Mouse (Mus musculus): ENCODE results near the gene Eml2. TPM values are rescaled to one million over a fixed set of nuclear protein-coding genes. Genes with fewer than 3 reads are reported as not detected.
A peak's percentile ranks its signal among the peaks of the same experiment; 100 is the strongest.

The Eml2 gene
- polyA plus RNA-seq, 2 experiments: 1.5 to 38.5 TPM

- no peak overlapping the region for H3K9ac ChIP-seq (ENCODE audit: low read depth, low read length, severe bottlenecking)
- no peaks in the 10 kb centered on the region for H3K36me3 ChIP-seq (ENCODE audit: control insufficient read depth, insufficient read depth, low read length)
- no peak; the same call in 1 of the 2 replicates for ATAC-seq (ENCODE audit: low FRiP score, low read depth)
- WGBS: 13% methylated on average over 8 of the region's 21 CpGs
- peaks cover 8% of the 10 kb centered on the region; the same call in 1 of the 2 replicates for H3K9me3 ChIP-seq (ENCODE audit: control insufficient read depth, low read length)
- H3K4me1 ChIP-seq (ENCODE audit: control insufficient read depth, insufficient read depth, low read length): peaks cover 5% of the 10 kb centered on the region; the same call in 1 of the 2 replicates
- no peak for DNase-seq (ENCODE audit: low spot score)
- H3K27ac ChIP-seq (replicated peaks; ENCODE audit: low read depth, low read length): no peak overlapping the region
- TF ChIP-seq POLR2A (IDR thresholded peaks at IDR 0.05; ENCODE audit: borderline replicate concordance, extremely low read depth, insufficient read depth, insufficient read length): no peak
- H3K27me3 ChIP-seq (ENCODE audit: control insufficient read depth, insufficient read depth, low read length): peaks cover 52% of the 10 kb centered on the region
- peak overlapping the region; percentile 43 for H3K4me2 ChIP-seq (replicated peaks; ENCODE audit: low read depth, low read length, severe bottlenecking)
- H3K4me3 ChIP-seq (replicated peaks; ENCODE audit: low read length): peak overlapping the region; percentile 25
Measured at GRCm38 (mm10) chr7:19176516-19176947, 311 bp downstream of the Eml2 start.

- Histone ChIP-seq H3K4me2 (replicated peaks; ENCODE audit: low read depth, low read length, severe bottlenecking) (no peak overlapping the region), H3K4me3 (replicated peaks; ENCODE audit: low read length) (no peak overlapping the region), H3K9ac (ENCODE audit: low read depth, low read length, severe bottlenecking) (no peak overlapping the region), H3K27ac (replicated peaks; ENCODE audit: low read depth, low read length) (no peak overlapping the region), H3K9me3 (ENCODE audit: control insufficient read depth, low read length) (peaks cover 8% of the 10 kb centered on the region; the same call in 1 of the 2 replicates), H3K4me1 (ENCODE audit: control insufficient read depth, insufficient read depth, low read length) (peaks cover 9% of the 10 kb centered on the region; the same call in 1 of the 2 replicates), H3K36me3 (ENCODE audit: control insufficient read depth, insufficient read depth, low read length) (no peaks in the 10 kb centered on the region), H3K27me3 (ENCODE audit: control insufficient read depth, insufficient read depth, low read length) (peaks cover 52% of the 10 kb centered on the region)
- no peak for TF ChIP-seq POLR2A (IDR thresholded peaks at IDR 0.05; ENCODE audit: borderline replicate concordance, extremely low read depth, insufficient read depth, insufficient read length)
- no peak for DNase-seq (ENCODE audit: low spot score)
- 63% methylated on average over 7 of the region's 7 CpGs for WGBS
- ATAC-seq (ENCODE audit: low FRiP score, low read depth): no peak
Measured at GRCm38 (mm10) chr7:19177216-19177615, 995 bp downstream of the Eml2 start.

GRCm38 (mm10) chr7:19178035-19178434 lies 1.8 kb downstream of the Eml2 start:
- 0 out of 2 replicates have a peak overlapping the region, but pooled peaks have one; percentile 6 for H3K4me3 ChIP-seq (replicated peaks; ENCODE audit: low read length)
- ATAC-seq (ENCODE audit: low FRiP score, low read depth) (no peak), DNase-seq (ENCODE audit: low spot score) (no peak)
- TF ChIP-seq POLR2A (IDR thresholded peaks at IDR 0.05; ENCODE audit: borderline replicate concordance, extremely low read depth, insufficient read depth, insufficient read length): no peak
- peaks cover 8% of the 10 kb centered on the region; the same call in 1 of the 2 replicates for H3K9me3 ChIP-seq (ENCODE audit: control insufficient read depth, low read length)
- 9% methylated on average over 18 of the region's 18 CpGs for WGBS
- H3K4me1 ChIP-seq (ENCODE audit: control insufficient read depth, insufficient read depth, low read length): peaks cover 6% of the 10 kb centered on the region; the same call in 1 of the 2 replicates
- H3K9ac ChIP-seq (ENCODE audit: low read depth, low read length, severe bottlenecking): no peak overlapping the region
- no peaks in the 10 kb centered on the region for H3K36me3 ChIP-seq (ENCODE audit: control insufficient read depth, insufficient read depth, low read length)
- H3K27me3 ChIP-seq (ENCODE audit: control insufficient read depth, insufficient read depth, low read length): peaks cover 52% of the 10 kb centered on the region
- no peak overlapping the region for H3K27ac ChIP-seq (replicated peaks; ENCODE audit: low read depth, low read length)
- 0 out of 2 replicates have a peak overlapping the region, but pooled peaks have one; percentile 3 for H3K4me2 ChIP-seq (replicated peaks; ENCODE audit: low read depth, low read length, severe bottlenecking)

- peaks cover 8% of the 10 kb centered on the region; the same call in 1 of the 2 replicates for H3K9me3 ChIP-seq (ENCODE audit: control insufficient read depth, low read length)
- no peak for ATAC-seq (ENCODE audit: low FRiP score, low read depth)
- H3K36me3 ChIP-seq (ENCODE audit: control insufficient read depth, insufficient read depth, low read length): 0 out of 2 replicates have a peak, but pooled peaks cover 1% of the 10 kb centered on the region
- H3K4me2 ChIP-seq (replicated peaks; ENCODE audit: low read depth, low read length, severe bottlenecking): peak overlapping the region; percentile 43
- peaks cover 52% of the 10 kb centered on the region for H3K27me3 ChIP-seq (ENCODE audit: control insufficient read depth, insufficient read depth, low read length)
- WGBS: 6% methylated on average over 27 of the region's 27 CpGs
- no peak overlapping the region for H3K9ac ChIP-seq (ENCODE audit: low read depth, low read length, severe bottlenecking)
- H3K4me1 ChIP-seq (ENCODE audit: control insufficient read depth, insufficient read depth, low read length): peaks cover 6% of the 10 kb centered on the region; the same call in 1 of the 2 replicates
- TF ChIP-seq POLR2A (IDR thresholded peaks at IDR 0.05; ENCODE audit: borderline replicate concordance, extremely low read depth, insufficient read depth, insufficient read length): no peak
- no peak for DNase-seq (ENCODE audit: low spot score)
- H3K4me3 ChIP-seq (replicated peaks; ENCODE audit: low read length): 0 out of 2 replicates have a peak overlapping the region, but pooled peaks have one; percentile 6
- H3K27ac ChIP-seq (replicated peaks; ENCODE audit: low read depth, low read length): no peak overlapping the region
Measured at GRCm38 (mm10) chr7:19178443-19179092, 2.3 kb downstream of the Eml2 start.

- no peak for ATAC-seq (ENCODE audit: low FRiP score, low read depth)
- Histone ChIP-seq H3K4me2 (replicated peaks; ENCODE audit: low read depth, low read length, severe bottlenecking) (peak overlapping the region; percentile 43), H3K27ac (replicated peaks; ENCODE audit: low read depth, low read length) (no peak overlapping the region), H3K4me1 (ENCODE audit: control insufficient read depth, insufficient read depth, low read length) (peaks cover 6% of the 10 kb centered on the region; the same call in 1 of the 2 replicates), H3K27me3 (ENCODE audit: control insufficient read depth, insufficient read depth, low read length) (peaks cover 52% of the 10 kb centered on the region), H3K36me3 (ENCODE audit: control insufficient read depth, insufficient read depth, low read length) (0 out of 2 replicates have a peak, but pooled peaks cover 5% of the 10 kb centered on the region), H3K4me3 (replicated peaks; ENCODE audit: low read length) (peak overlapping the region; percentile 26), H3K9ac (ENCODE audit: low read depth, low read length, severe bottlenecking) (no peak overlapping the region), H3K9me3 (ENCODE audit: control insufficient read depth, low read length) (peaks cover 8% of the 10 kb centered on the region; the same call in 1 of the 2 replicates)
- DNase-seq (ENCODE audit: low spot score): no peak
- TF ChIP-seq POLR2A (IDR thresholded peaks at IDR 0.05; ENCODE audit: borderline replicate concordance, extremely low read depth, insufficient read depth, insufficient read length): no peak
- WGBS: under 1% methylated on average over 32 of the region's 32 CpGs
Measured at GRCm38 (mm10) chr7:19179173-19179572, 3.0 kb downstream of the Eml2 start.

Measured in limb, embryonic 14.5 days (tissue).